Mouse (Mus musculus) CH12.LX (cell line): ENCODE data around the gene Ffar1. TPM values are rescaled to one million over a fixed set of nuclear protein-coding genes. Genes with fewer than 3 reads are reported as not detected.
A peak's percentile ranks its signal among the peaks of the same experiment; 100 is the strongest.

Experiments used
- DNase-seq: peaks from one replicate; pipeline ENCODE4 v3.0.0-alpha.2; 2013; ENCODE audit errors: extremely low read depth
- H3K27ac ChIP-seq: 2 replicates; pipeline ENCODE4 v1.5.1; 2012; ENCODE audit warnings: low read depth, mild to moderate bottlenecking, control low read depth, moderate library complexity; ENCODE audit not compliant: insufficient read depth
- H3K27me3 ChIP-seq: replicated peaks from 2 replicates; pipeline ENCODE3; 2012; ENCODE audit warnings: inconsistent platforms
- H3K36me3 ChIP-seq, 2 experiments: replicated peaks in 1 of 2; 2 replicates each; pipeline versions ENCODE3 to v1.6.1; 2012; ENCODE audit warnings: inconsistent platforms in 1 of 2, low read length in 1 of 2, mild to moderate bottlenecking in 1 of 2, mixed read lengths in 1 of 2, moderate library complexity in 1 of 2; ENCODE audit not compliant: control insufficient read depth in 1 of 2, insufficient read depth in 1 of 2
- H3K4me1 ChIP-seq, 2 experiments: 2 replicates each; pipeline ENCODE4 v1.6.1; 2012; ENCODE audit warnings: inconsistent platforms in 1 of 2, moderate library complexity in 1 of 2; ENCODE audit not compliant: insufficient read depth in 2 of 2, control insufficient read depth in 1 of 2
- H3K4me2 ChIP-seq: 2 replicates; pipeline ENCODE4 v1.6.1; 2012; ENCODE audit warnings: low read depth, mild to moderate bottlenecking, control low read depth; ENCODE audit not compliant: poor library complexity, insufficient read depth, severe bottlenecking
- H3K4me3 ChIP-seq, 3 experiments: fragments of 150-350 bp in 1 of 3; sonication (generic) in 1 of 3; replicated peaks in 1 of 3; 2 replicates each; pipeline versions ENCODE3 to v1.5.1; 2011 to 2012; ENCODE audit warnings: low read depth in 2 of 3, low read length in 2 of 3, mild to moderate bottlenecking in 2 of 3, moderate library complexity in 2 of 3, control low read depth in 1 of 3, improper control_type of control experiment in 1 of 3, inconsistent platforms in 1 of 3, mixed read lengths in 1 of 3; ENCODE audit not compliant: poor library complexity in 1 of 3
- H3K79me2 ChIP-seq: replicated peaks from 2 replicates; pipeline ENCODE4 v1.6.1; 2012; ENCODE audit warnings: mild to moderate bottlenecking, moderate library complexity; ENCODE audit not compliant: control insufficient read depth, poor library complexity, insufficient read depth, severe bottlenecking; ENCODE audit errors: extremely low read depth
- H3K9ac ChIP-seq: 2 replicates; pipeline ENCODE4 v1.6.1; 2012; ENCODE audit warnings: low read depth, mild to moderate bottlenecking, control low read depth, moderate library complexity; ENCODE audit not compliant: insufficient read depth
- H3K9me3 ChIP-seq: replicated peaks from 2 replicates; pipeline ENCODE3; 2012; ENCODE audit warnings: low read length, inconsistent platforms, mixed read lengths
- BHLHE40 ChIP-seq: IDR thresholded peaks from 2 replicates; pipeline ENCODE4 v1.6.1; 2011; ENCODE audit warnings: mild to moderate bottlenecking, low read depth, low read length, improper control_type of control experiment
- CHD1 ChIP-seq: IDR thresholded peaks from 2 replicates; pipeline ENCODE4 v1.6.1; 2012; ENCODE audit warnings: low read depth, low read length, improper control_type of control experiment, inconsistent platforms
- EP300 ChIP-seq: IDR thresholded peaks from 2 replicates; pipeline ENCODE4 v1.6.1; 2011; ENCODE audit warnings: low read length, improper control_type of control experiment
- MAX ChIP-seq: IDR thresholded peaks from 2 replicates; pipeline ENCODE4 v1.6.1; 2011; ENCODE audit warnings: low read length, improper control_type of control experiment
- MXI1 ChIP-seq: IDR thresholded peaks from 2 replicates; pipeline ENCODE4 v1.6.1; 2011; ENCODE audit warnings: mild to moderate bottlenecking, low read depth, low read length, improper control_type of control experiment
- MYC ChIP-seq: IDR thresholded peaks from 2 replicates; pipeline ENCODE4 v1.6.1; 2011; ENCODE audit warnings: low read depth, mild to moderate bottlenecking, improper control_type of control experiment, low read length
- NRF1 ChIP-seq: IDR thresholded peaks from 2 replicates; pipeline ENCODE4 v1.6.1; 2014; ENCODE audit warnings: low read depth, mild to moderate bottlenecking, inconsistent platforms, low read length, improper control_type of control experiment, moderate library complexity
- PAX5 ChIP-seq: IDR thresholded peaks from 2 replicates; pipeline ENCODE4 v1.6.1; 2012; ENCODE audit warnings: low read length, inconsistent platforms, mixed read lengths
- SIN3A ChIP-seq: IDR thresholded peaks from 2 replicates; pipeline ENCODE4 v1.6.1; 2012; ENCODE audit warnings: low read length, improper control_type of control experiment, inconsistent platforms
- SMC3 ChIP-seq: IDR thresholded peaks from 2 replicates; pipeline ENCODE4 v1.6.1; 2011; ENCODE audit warnings: low read depth, low read length, improper control_type of control experiment
- TBP ChIP-seq: conservative IDR thresholded peaks from 2 replicates; pipeline ENCODE4 v1.6.1; 2011; ENCODE audit warnings: low read depth, low read length, improper control_type of control experiment
- TCF12 ChIP-seq: IDR thresholded peaks from 2 replicates; pipeline ENCODE4 v1.6.1; 2014; ENCODE audit warnings: low read depth, mild to moderate bottlenecking, inconsistent platforms, low read length, improper control_type of control experiment
- USF2 ChIP-seq: conservative IDR thresholded peaks from 2 replicates; pipeline ENCODE4 v1.6.1; 2011; ENCODE audit warnings: low read depth, low read length, improper control_type of control experiment
- ZKSCAN1 ChIP-seq: IDR thresholded peaks from 2 replicates; pipeline ENCODE4 v1.6.1; 2012; ENCODE audit warnings: low read depth, inconsistent platforms, low read length, improper control_type of control experiment, borderline replicate concordance
- ZMIZ1 ChIP-seq: IDR thresholded peaks from 2 replicates; pipeline ENCODE4 v1.6.1; 2012; ENCODE audit warnings: low read depth, mild to moderate bottlenecking, inconsistent platforms, low read length, improper control_type of control experiment
- dilution Hi-C: fragments of 300-500 bp; cut with MboI; formaldehyde crosslinking; loops from 2 replicates; pipeline ENCODE4 v1.14.3; 2020; ENCODE audit warnings: low sequenced_read_pairs; ENCODE audit not compliant: extremely low pct_unique_long_range_greater_than_20kb, extremely low pct_ligation_motif_present
- in situ Hi-C: fragments of 300-500 bp; cut with MboI; formaldehyde crosslinking; loops from 3 replicates; pipeline ENCODE4 v1.14.3; 2019; ENCODE audit warnings: low sequenced_read_pairs, low pct_ligation_motif_present, low pct_unique_long_range_greater_than_20kb, mixed read lengths
- polyA plus RNA-seq: library from polyadenylated mRNA; unstranded; fragments of >175 nt; gene quantifications from 2 replicates; pipeline ENCODE4 v1.2.1, GENCODE M21; 2012; ENCODE audit warnings: low read depth; ENCODE audit not compliant: insufficient read length
- total RNA-seq, 2 experiments: library from RNA; depleted of rRNA; stranded (reverse); fragments of 300-350 nt in 1 of 2; fragments of >200 nt in 1 of 2; gene quantifications; 2 replicates each; pipeline ENCODE4 v1.2.3; 2012 to 2014

Gene Ffar1
- total and polyA plus RNA-seq, 3 experiments, result 0.34 to 17.2 (median 1.2) TPM

DNA sequence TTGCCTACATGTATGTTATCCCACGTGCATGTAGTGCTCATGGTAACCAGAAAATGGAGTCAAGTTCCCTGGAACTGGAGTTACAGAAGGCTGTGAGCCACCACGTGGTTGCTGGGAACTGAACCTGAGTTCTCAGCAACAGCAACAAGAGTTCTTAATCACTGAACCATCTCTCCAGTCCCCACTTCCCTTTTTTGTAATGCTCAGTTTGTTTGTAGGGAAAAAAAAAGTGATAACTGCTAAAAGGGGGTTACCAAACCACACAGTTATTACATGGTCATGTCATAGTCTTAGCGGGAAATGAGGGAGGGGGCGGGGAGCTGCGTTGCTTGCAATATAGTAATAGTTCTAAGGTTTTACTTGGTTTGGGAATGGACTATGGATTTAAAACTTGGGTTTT is 19.3 kb downstream of the Ffar1 start (continued):
- peak; percentile 73; the same call in 1 of the 2 replicates for TF ChIP-seq MXI1
- 0 out of 2 replicates have a peak, but pooled peaks have one; percentile 32 for TF ChIP-seq BHLHE40
- no peak for TF ChIP-seq SMC3
- peak; percentile 71; the same call in 1 of the 2 replicates for TF ChIP-seq TBP
- no peak for TF ChIP-seq CHD1
- peak; percentile 93 for TF ChIP-seq MYC
- no peak for TF ChIP-seq ZKSCAN1
- no peak for TF ChIP-seq TCF12

GRCm38 (mm10) chr7:30841379-30841778 is 20.0 kb downstream of the Ffar1 start:
- dilution Hi-C loops, result no loop called here
- Histone ChIP-seq H3K9me3 (no peaks in the 10 kb centered on the region), H3K36me3 (no peaks in the 10 kb centered on the region), H3K4me2 (no peak overlapping the region), H3K9ac (no peak overlapping the region), H3K4me3 (no peak overlapping the region), H3K4me1 (peaks cover 11 to 33% of the 10 kb centered on the region in 2 experiments; a peak in 3 of 4 replicates), H3K79me2 (no peaks in the 10 kb centered on the region), H3K27me3 (no peaks in the 10 kb centered on the region), H3K27ac (no peak overlapping the region)
- no peak for DNase-seq
- in situ Hi-C loops, result no loop called here
- TF ChIP-seq MAX, result no peak
- TF ChIP-seq BHLHE40, result no peak
- TF ChIP-seq NRF1, result no peak
- TF ChIP-seq EP300, result no peak
- TF ChIP-seq CHD1, result no peak
- TF ChIP-seq TCF12, result no peak
- TF ChIP-seq USF2, result no peak
- no peak for TF ChIP-seq ZMIZ1
- TF ChIP-seq SIN3A, result no peak

- dilution Hi-C loops, result no loop called here
- peaks cover 10 to 33% of the 10 kb centered on the region in 2 experiments; a peak in 3 of 4 replicates for H3K4me1 ChIP-seq
- in situ Hi-C loops, result no loop called here
These were observed 21.1 kb downstream of the Ffar1 start for GRCm38 (mm10) chr7:30840306-30840705.

More at GRCm38 (mm10) chr7:30840306-30840705, 21.1 kb downstream of the Ffar1 start:
- Histone ChIP-seq H3K9me3 (no peaks in the 10 kb centered on the region), H3K27ac (no peak overlapping the region), H3K79me2 (no peaks in the 10 kb centered on the region), H3K36me3 (no peaks in the 10 kb centered on the region), H3K4me2 (no peak overlapping the region), H3K27me3 (no peaks in the 10 kb centered on the region), H3K4me3 (no peak overlapping the region), H3K9ac (no peak overlapping the region)
- DNase-seq, result no peak
- no peak for TF ChIP-seq PAX5
